Mouse (Mus musculus) kidney, adult 18-20 months (tissue): ENCODE results near the gene Hoxc5.

ENCODE experiments used
- DNase-seq: peaks from one replicate; pipeline ENCODE4 v3.0.0; 2021

Hoxc5 gene

GRCm38 (mm10) chr15:102990461-102991397 lies 23.5 kb downstream of the Hoxc5 start, which contains the start of gene Hoxc8:
Gene Hoxc8 (plus strand): TSS chr15:102990607.
- peak; percentile 56 for DNase-seq

DNA sequence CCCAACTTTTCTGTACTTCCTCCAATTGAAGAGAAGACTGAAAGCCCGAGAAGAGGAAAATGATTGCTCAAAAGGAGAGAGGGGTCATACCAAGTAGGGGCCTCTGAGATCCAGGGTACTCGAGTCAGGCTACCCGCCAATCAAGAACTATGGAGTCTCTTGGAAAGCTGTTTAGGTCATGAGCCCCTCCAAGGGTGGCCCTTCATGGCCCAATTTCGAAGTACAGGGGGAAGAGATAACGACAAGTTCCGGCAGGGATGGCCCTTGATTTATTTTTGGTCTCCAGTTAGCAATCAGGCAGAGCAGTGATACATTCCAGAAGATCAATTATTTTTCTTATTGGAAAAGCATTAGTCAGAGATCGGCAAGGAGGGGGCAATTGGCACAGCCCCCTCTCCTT lies 24.5 kb downstream of the Hoxc5 start:
- no peak for DNase-seq

DNA sequence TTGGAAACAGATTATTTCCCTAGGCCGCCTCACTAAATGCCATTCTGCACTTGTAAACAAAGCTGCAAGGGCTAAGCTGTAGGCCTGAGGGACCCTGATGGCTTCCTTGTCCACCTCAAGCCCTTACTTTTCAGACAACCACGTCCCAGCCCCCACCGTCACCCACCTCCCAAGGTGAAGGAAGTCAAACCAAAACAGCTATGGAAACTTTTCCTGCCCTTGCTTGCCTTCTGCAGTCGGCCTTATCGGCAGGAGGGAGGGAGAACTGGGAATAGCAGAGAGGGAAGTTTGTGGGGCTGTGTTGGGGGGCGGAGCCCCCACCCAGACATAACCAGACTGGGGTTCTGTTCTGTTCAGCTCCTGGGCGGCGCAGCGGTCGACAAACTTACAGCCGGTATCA lies 25.0 kb downstream of the Hoxc5 start:
- DNase-seq: peak; percentile 33

DNA sequence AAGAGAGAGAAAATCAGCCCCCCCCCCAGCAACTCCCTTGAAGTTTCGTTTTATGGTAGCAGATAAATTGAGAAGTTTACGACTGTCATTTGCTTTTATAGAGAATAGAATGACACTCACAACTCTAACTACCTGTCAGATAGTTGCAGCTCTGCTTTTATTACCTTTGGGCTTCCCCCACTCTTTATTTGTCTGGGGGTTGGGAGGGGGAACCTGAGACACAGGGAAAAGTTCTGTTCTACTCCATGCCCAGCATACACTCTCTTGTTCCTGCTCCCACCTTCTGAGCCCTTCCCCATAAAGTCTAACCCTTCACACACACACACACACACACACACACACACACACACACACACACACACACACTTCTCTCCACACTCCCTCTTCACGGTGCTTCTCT lies 25.6 kb downstream of the Hoxc5 start:
- DNase-seq: no peak

DNA sequence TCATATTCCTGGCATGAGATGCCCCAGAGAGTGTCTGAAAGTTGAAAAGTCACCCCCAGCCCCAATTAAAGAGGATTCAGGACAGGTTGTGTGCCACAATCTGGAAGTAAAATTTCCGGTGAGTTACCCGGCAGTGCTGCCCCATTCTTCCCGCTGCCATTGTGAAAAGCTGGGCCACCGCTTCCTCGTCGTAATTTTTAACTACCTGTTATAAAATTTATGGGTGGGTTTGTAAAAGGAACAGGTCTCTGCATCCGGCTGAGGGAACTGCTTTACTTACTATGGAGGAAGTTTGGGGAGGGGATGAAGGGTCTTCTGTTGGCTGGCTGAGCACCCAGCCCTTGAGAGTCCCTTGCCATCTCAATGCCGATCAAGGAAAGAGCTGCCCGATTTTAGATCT lies 29.3 kb downstream of the Hoxc5 start:
- peak; percentile 5 for DNase-seq

GRCm38 (mm10) chr15:102997431-102997830 lies 30.2 kb downstream of the Hoxc5 start:
- no peak for DNase-seq

GRCm38 (mm10) chr15:102997939-102998355 lies 30.7 kb downstream of the Hoxc5 start, which contains the start of gene Hoxc6:
Gene Hoxc6 (plus strand): TSS chr15:102998257.
- peak; percentile 66 for DNase-seq

GRCm38 (mm10) chr15:102998608-102999182 lies 31.5 kb downstream of the Hoxc5 start:
- no peak for DNase-seq

DNA sequence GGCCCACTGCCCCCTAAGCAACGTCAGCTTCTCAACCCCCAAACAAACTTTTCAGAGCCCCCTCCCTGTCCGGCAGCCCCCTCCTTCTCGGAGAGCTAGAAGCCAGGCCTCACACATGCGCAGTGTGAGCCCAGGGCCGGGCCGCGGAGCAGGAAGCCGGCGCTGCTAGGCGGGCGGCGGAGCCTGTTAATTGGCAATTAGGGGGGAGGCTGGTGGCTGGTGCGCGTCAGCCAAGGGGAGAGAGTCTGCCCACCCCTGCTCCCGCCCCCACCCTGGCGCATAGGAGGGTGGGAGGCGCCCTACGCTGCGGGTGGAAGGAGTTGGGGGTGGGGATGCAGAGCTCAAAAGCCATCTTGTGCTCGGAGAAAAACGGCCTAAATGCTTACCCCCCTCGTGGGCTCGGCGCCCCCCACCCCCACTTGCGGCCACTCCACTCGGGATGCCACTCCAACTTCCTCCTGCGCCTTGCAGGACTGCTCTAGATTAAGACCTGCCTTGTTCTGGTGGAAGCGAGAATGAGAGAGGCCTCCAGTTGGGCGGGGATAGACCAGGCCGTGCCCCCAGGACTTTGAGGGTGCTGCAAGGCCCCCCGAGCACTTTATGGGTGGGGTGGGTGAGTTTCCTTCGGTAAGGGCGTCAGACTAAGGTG lies 32.1 kb downstream of the Hoxc5 start:
- DNase-seq: peak; percentile 88

DNA sequence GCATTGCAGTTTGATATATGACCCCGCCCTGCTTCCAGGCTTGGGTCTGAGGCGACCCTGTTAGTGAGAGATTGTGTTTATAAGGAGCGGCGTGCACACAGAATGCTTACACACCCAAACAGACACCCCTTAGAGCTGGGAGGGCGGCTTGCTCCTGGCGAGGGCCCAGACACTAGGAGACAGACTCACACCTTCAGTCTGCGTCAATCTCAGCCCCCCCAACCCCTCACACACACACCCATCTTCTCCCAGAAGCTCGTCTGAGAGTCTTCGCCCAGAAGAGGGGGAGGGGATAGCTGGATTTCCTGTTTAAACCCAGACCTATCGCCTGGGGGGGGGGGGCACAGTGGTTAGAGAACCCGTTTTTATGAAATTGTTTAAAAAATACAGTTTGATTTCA lies 32.7 kb downstream of the Hoxc5 start:
- DNase-seq: no peak

GRCm38 (mm10) chr15:103000501-103000901 lies 33.3 kb downstream of the Hoxc5 start:
- DNase-seq: peak; percentile 55

DNA sequence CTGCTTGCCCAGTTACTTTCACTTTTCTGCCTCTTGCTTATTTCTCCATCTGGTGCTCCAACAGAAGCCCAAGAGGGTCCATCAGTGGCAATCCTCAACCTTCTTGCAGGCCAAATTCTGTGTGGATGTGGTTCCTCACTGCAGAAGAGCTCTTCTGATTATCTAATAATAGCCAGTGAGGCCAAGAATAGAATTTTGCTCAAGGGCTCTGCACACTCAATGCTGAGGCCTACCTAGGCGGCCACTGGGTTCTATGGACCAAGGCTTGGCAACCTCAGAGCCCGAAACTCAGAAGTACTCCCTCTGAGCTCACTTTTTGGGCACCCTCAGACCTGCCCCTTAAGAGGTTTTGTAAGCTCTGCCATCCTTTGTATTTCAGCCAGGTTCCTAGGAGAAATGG lies 34.1 kb downstream of the Hoxc5 start:
- peak; percentile 28 for DNase-seq

- DNase-seq: peak; percentile 51
Measured at GRCm38 (mm10) chr15:103002156-103002555, 34.9 kb downstream of the Hoxc5 start.

- peak; percentile 36 for DNase-seq
Measured at GRCm38 (mm10) chr15:103002821-103003448, 35.7 kb downstream of the Hoxc5 start.

- DNase-seq: peak; percentile 51
Measured at GRCm38 (mm10) chr15:103005308-103005707, 38.1 kb downstream of the Hoxc5 start.

GRCm38 (mm10) chr15:103005797-103006196 lies 38.6 kb downstream of the Hoxc5 start:
- DNase-seq: peak; percentile 21

GRCm38 (mm10) chr15:103006326-103006725 lies 39.1 kb downstream of the Hoxc5 start:
- no peak for DNase-seq

DNA sequence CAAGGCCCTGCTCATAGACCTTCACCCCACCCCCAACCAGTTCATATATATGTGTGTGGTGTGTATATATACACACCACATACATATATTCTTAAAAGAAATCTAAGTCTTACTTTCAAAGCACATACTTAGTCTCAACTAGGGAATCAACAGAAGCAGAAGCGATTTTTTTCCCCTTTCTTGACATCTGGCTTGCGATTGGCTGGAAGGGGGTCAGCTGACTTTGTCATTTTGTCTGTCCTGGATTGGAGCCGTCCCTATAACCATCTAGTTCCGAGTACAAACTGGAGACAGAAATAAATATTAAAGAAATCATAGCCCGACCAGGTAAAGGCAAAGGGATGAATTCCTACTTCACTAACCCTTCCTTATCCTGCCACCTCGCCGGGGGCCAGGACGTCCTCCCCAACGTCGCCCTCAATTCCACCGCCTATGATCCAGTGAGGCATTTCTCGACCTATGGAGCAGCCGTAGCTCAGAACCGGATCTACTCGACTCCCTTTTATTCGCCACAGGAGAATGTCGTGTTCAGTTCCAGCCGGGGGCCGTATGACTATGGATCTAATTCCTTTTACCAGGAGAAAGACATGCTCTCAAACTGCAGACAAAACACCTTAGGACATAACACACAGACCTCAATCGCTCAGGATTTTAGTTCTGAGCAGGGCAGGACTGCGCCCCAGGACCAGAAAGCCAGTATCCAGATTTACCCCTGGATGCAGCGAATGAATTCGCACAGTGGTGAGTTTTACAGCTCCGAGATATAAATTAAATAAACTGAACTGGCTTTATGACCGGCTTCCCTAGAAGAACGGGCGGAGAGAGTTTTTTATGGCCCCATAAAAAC lies 42.2 kb downstream of the Hoxc5 start:
- DNase-seq: peak; percentile 32

DNA sequence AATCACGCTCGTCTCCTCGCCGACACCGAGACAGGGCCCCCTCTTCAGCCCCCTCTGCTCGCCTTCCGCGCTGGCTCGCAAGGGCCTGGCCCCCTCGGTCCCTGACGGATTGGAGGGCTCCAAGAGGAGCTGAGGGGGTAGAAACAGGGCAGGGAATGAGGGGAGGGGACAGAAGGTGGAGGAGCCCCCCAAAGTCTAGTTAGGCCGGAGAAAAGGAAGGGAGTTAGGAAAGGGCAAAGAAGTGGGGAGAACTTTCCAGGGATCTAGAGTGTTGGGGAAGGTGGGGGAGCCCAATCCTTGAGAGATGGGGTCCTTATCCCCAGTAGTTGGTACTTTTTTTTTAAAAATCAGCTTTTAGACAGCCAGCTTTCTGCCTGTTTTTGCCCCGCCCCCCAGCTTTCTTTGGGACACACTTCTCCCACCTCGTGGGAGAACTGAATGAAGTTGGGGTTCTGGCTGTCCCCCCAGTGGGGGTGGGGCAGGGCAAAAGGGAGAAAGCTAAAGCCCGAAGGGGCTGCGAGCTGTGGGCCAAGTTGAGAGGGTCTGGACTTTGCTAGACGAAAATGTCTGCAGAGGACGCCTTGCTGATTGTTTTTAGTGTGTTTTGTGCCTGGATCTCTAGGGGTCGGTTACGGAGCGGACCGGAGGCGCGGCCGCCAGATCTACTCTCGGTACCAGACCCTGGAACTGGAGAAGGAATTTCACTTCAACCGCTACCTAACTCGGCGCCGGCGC lies 43.0 kb downstream of the Hoxc5 start:
- no peak for DNase-seq

GRCm38 (mm10) chr15:103010847-103011555 lies 43.8 kb downstream of the Hoxc5 start:
- DNase-seq: no peak
